Mouse (Mus musculus): ENCODE results near the gene Cx3cr1. TPM values are rescaled to one million over a fixed set of nuclear protein-coding genes. Genes with fewer than 3 reads are reported as not detected.

The Cx3cr1 gene
- polyA plus RNA-seq, 1 experiment: not detected

- H3ac ChIP-seq (ENCODE audit: control insufficient read depth, insufficient read length): no peak overlapping the region
- H3K79me2 ChIP-seq (ENCODE audit: control insufficient read depth, insufficient read depth): no peaks in the 10 kb centered on the region
- H3K4me3 ChIP-seq: no peak overlapping the region
- no peak overlapping the region for H3K4me2 ChIP-seq (ENCODE audit: low read depth)
- no peaks in the 10 kb centered on the region for H3K27me3 ChIP-seq (ENCODE audit: control insufficient read depth, insufficient read depth, insufficient read length)
- no peaks in the 10 kb centered on the region for H3K36me3 ChIP-seq (ENCODE audit: control insufficient read depth, insufficient read depth)
- no peak for TF ChIP-seq POLR2AphosphoS2 (IDR thresholded peaks at IDR 0.05; ENCODE audit: insufficient read length, low read depth)
- TF ChIP-seq USF1 (IDR thresholded peaks at IDR 0.05; ENCODE audit: low read depth): no peak
- TF ChIP-seq CEBPB (IDR thresholded peaks at IDR 0.05; ENCODE audit: insufficient read depth, poor library complexity, severe bottlenecking): no peak
- TF ChIP-seq POLR2A (IDR thresholded peaks at IDR 0.05; ENCODE audit: insufficient read length, low read depth): no peak
- TF ChIP-seq MYOD1 (IDR thresholded peaks at IDR 0.05; ENCODE audit: control insufficient read depth in 1 of 3, insufficient read length in 2 of 3, low read depth in 2 of 3): no peak
- no peak for TF ChIP-seq MYOG (IDR thresholded peaks at IDR 0.05; ENCODE audit: control insufficient read depth in 1 of 3, insufficient read depth in 1 of 3, insufficient read length in 2 of 3, low read depth in 2 of 3)
- TF ChIP-seq MAX (IDR thresholded peaks at IDR 0.05; ENCODE audit: low read depth): no peak
- no peak for TF ChIP-seq SRF (IDR thresholded peaks at IDR 0.05; ENCODE audit: control insufficient read depth, insufficient read length, low read depth)
Measured at GRCm38 (mm10) chr9:119965186-119965585, 104.5 kb downstream of the Cx3cr1 start.

- no peaks in the 10 kb centered on the region for H3K36me3 ChIP-seq (ENCODE audit: control insufficient read depth, insufficient read depth)
- H3ac ChIP-seq (ENCODE audit: control insufficient read depth, insufficient read length): no peak overlapping the region
- TF ChIP-seq USF1 (IDR thresholded peaks at IDR 0.05; ENCODE audit: low read depth): no peak
- TF ChIP-seq MYOG (IDR thresholded peaks at IDR 0.05; ENCODE audit: control insufficient read depth in 1 of 3, insufficient read depth in 1 of 3, insufficient read length in 2 of 3, low read depth in 2 of 3): no peak
- H3K27me3 ChIP-seq (ENCODE audit: control insufficient read depth, insufficient read depth, insufficient read length): no peaks in the 10 kb centered on the region
- no peak overlapping the region for H3K4me3 ChIP-seq
- no peak overlapping the region for H3K4me2 ChIP-seq (ENCODE audit: low read depth)
- H3K79me2 ChIP-seq (ENCODE audit: control insufficient read depth, insufficient read depth): no peaks in the 10 kb centered on the region
Measured at GRCm38 (mm10) chr9:119964206-119964605, 105.5 kb downstream of the Cx3cr1 start.

GRCm38 (mm10) chr9:119962987-119963667, 106.6 kb downstream of the Cx3cr1 start:
- TF ChIP-seq MAX (IDR thresholded peaks at IDR 0.05; ENCODE audit: low read depth) (no peak), USF1 (IDR thresholded peaks at IDR 0.05; ENCODE audit: low read depth) (no peak), TCF12 (IDR thresholded peaks at IDR 0.05; ENCODE audit: insufficient read depth, poor library complexity, severe bottlenecking) (no peak), POLR2A (IDR thresholded peaks at IDR 0.05; ENCODE audit: insufficient read length, low read depth) (no peak), REST (IDR thresholded peaks at IDR 0.05; ENCODE audit: insufficient read depth, insufficient read length) (no peak), E2F4 (IDR thresholded peaks at IDR 0.05; ENCODE audit: insufficient read depth) (no peak), POLR2AphosphoS2 (IDR thresholded peaks at IDR 0.05; ENCODE audit: insufficient read length, low read depth) (no peak), SRF (IDR thresholded peaks at IDR 0.05; ENCODE audit: control insufficient read depth, insufficient read length, low read depth) (no peak), TCF3 (IDR thresholded peaks at IDR 0.05; ENCODE audit: insufficient read length, low read depth) (no peak), MYOG (IDR thresholded peaks at IDR 0.05; ENCODE audit: control insufficient read depth in 1 of 3, insufficient read depth in 1 of 3, insufficient read length in 2 of 3, low read depth in 2 of 3) (no peak), MYOD1 (IDR thresholded peaks at IDR 0.05; ENCODE audit: control insufficient read depth in 1 of 3, insufficient read length in 2 of 3, low read depth in 2 of 3) (no peak), CEBPB (IDR thresholded peaks at IDR 0.05; ENCODE audit: insufficient read depth, poor library complexity, severe bottlenecking) (no peak)
- no peaks in the 10 kb centered on the region for H3K79me2 ChIP-seq (ENCODE audit: control insufficient read depth, insufficient read depth)
- H3K4me2 ChIP-seq (ENCODE audit: low read depth): no peak overlapping the region
- H3K4me3 ChIP-seq: no peak overlapping the region
- no peak overlapping the region for H3ac ChIP-seq (ENCODE audit: control insufficient read depth, insufficient read length)
- no peaks in the 10 kb centered on the region for H3K27me3 ChIP-seq (ENCODE audit: control insufficient read depth, insufficient read depth, insufficient read length)
- H3K36me3 ChIP-seq (ENCODE audit: control insufficient read depth, insufficient read depth): no peaks in the 10 kb centered on the region

- no peak for TF ChIP-seq MAX (IDR thresholded peaks at IDR 0.05; ENCODE audit: low read depth)
- no peak for TF ChIP-seq SRF (IDR thresholded peaks at IDR 0.05; ENCODE audit: control insufficient read depth, insufficient read length, low read depth)
- TF ChIP-seq MYOG (IDR thresholded peaks at IDR 0.05; ENCODE audit: control insufficient read depth in 1 of 3, insufficient read depth in 1 of 3, insufficient read length in 2 of 3, low read depth in 2 of 3): no peak
- TF ChIP-seq USF1 (IDR thresholded peaks at IDR 0.05; ENCODE audit: low read depth): no peak
- TF ChIP-seq POLR2AphosphoS2 (IDR thresholded peaks at IDR 0.05; ENCODE audit: insufficient read length, low read depth): no peak
- TF ChIP-seq E2F4 (IDR thresholded peaks at IDR 0.05; ENCODE audit: insufficient read depth): no peak
- TF ChIP-seq CEBPB (IDR thresholded peaks at IDR 0.05; ENCODE audit: insufficient read depth, poor library complexity, severe bottlenecking): no peak
- TF ChIP-seq TCF3 (IDR thresholded peaks at IDR 0.05; ENCODE audit: insufficient read length, low read depth): no peak
- no peak for TF ChIP-seq MYOD1 (IDR thresholded peaks at IDR 0.05; ENCODE audit: control insufficient read depth in 1 of 3, insufficient read length in 2 of 3, low read depth in 2 of 3)
- TF ChIP-seq TCF12 (IDR thresholded peaks at IDR 0.05; ENCODE audit: insufficient read depth, poor library complexity, severe bottlenecking): no peak
- no peak for TF ChIP-seq REST (IDR thresholded peaks at IDR 0.05; ENCODE audit: insufficient read depth, insufficient read length)
- no peak for TF ChIP-seq POLR2A (IDR thresholded peaks at IDR 0.05; ENCODE audit: insufficient read length, low read depth)
- Histone ChIP-seq H3ac (ENCODE audit: control insufficient read depth, insufficient read length) (no peak overlapping the region), H3K4me2 (ENCODE audit: low read depth) (no peak overlapping the region), H3K27me3 (ENCODE audit: control insufficient read depth, insufficient read depth, insufficient read length) (no peaks in the 10 kb centered on the region), H3K79me2 (ENCODE audit: control insufficient read depth, insufficient read depth) (no peaks in the 10 kb centered on the region), H3K4me3 (no peak overlapping the region), H3K36me3 (ENCODE audit: control insufficient read depth, insufficient read depth) (no peaks in the 10 kb centered on the region)
Measured at GRCm38 (mm10) chr9:119962216-119962615, 107.5 kb downstream of the Cx3cr1 start.

GRCm38 (mm10) chr9:119958835-119959234, 110.8 kb downstream of the Cx3cr1 start:
- TF ChIP-seq CEBPB (IDR thresholded peaks at IDR 0.05; ENCODE audit: insufficient read depth, poor library complexity, severe bottlenecking) (no peak), MAX (IDR thresholded peaks at IDR 0.05; ENCODE audit: low read depth) (no peak), USF1 (IDR thresholded peaks at IDR 0.05; ENCODE audit: low read depth) (no peak), REST (IDR thresholded peaks at IDR 0.05; ENCODE audit: insufficient read depth, insufficient read length) (no peak), MYOD1 (IDR thresholded peaks at IDR 0.05; ENCODE audit: control insufficient read depth in 1 of 3, insufficient read length in 2 of 3, low read depth in 2 of 3) (no peak), MYOG (IDR thresholded peaks at IDR 0.05; ENCODE audit: control insufficient read depth in 1 of 3, insufficient read depth in 1 of 3, insufficient read length in 2 of 3, low read depth in 2 of 3) (no peak), SRF (IDR thresholded peaks at IDR 0.05; ENCODE audit: control insufficient read depth, insufficient read length, low read depth) (no peak), E2F4 (IDR thresholded peaks at IDR 0.05; ENCODE audit: insufficient read depth) (no peak), POLR2A (IDR thresholded peaks at IDR 0.05; ENCODE audit: insufficient read length, low read depth) (no peak), POLR2AphosphoS2 (IDR thresholded peaks at IDR 0.05; ENCODE audit: insufficient read length, low read depth) (no peak), TCF12 (IDR thresholded peaks at IDR 0.05; ENCODE audit: insufficient read depth, poor library complexity, severe bottlenecking) (no peak), TCF3 (IDR thresholded peaks at IDR 0.05; ENCODE audit: insufficient read length, low read depth) (no peak)
- Histone ChIP-seq H3K79me2 (ENCODE audit: control insufficient read depth, insufficient read depth) (no peaks in the 10 kb centered on the region), H3K4me3 (no peak overlapping the region), H3K36me3 (ENCODE audit: control insufficient read depth, insufficient read depth) (no peaks in the 10 kb centered on the region), H3K4me2 (ENCODE audit: low read depth) (no peak overlapping the region), H3K27me3 (ENCODE audit: control insufficient read depth, insufficient read depth, insufficient read length) (no peaks in the 10 kb centered on the region), H3ac (ENCODE audit: control insufficient read depth, insufficient read length) (no peak overlapping the region)
